Comparison of ENCODE assay signal across 11 mouse cellular contexts in genomic region chr17:5323746-5324145, GRCm38 (mm10).
DNase-seq lines count a peak whose midpoint lies in the region; ATAC-seq and TF ChIP-seq lines count a peak whose summit lies in the region.
"Had no signal": no experiment of that assay in that cellular context is flagged by ENCODE, and none has a peak within 500 bp of the region (broad histone marks: within the 10 kb centered on the region; RNA-seq: fewer than 3 reads in every experiment).

No protein-coding gene starts in this region.

- peak; percentile 34 for DNase-seq in hindbrain, embryonic 11.5 days (ENCODE audit: low spot score)
- no peak for DNase-seq in hindbrain, postnatal 0 days (ENCODE audit: low spot score)
- no peak for DNase-seq in frontal cortex, postnatal 14 days (ENCODE audit: low spot score in 2 of 2)
- no peak for DNase-seq in cerebellum, adult 8-10 months
- DNase-seq: layer of hippocampus, adult 9-11 months; right cerebral cortex, postnatal 14 days; thymus, postnatal 4 days had no signal

- H3K27ac ChIP-seq in hindbrain, embryonic 11.5 days (ENCODE audit: low read depth, low read length) = peak overlapping the region; percentile 17; the same call in 1 of the 2 replicates
- no peak overlapping the region for H3K27ac ChIP-seq in hindbrain, postnatal 0 days
- peak overlapping the region; percentile 61 for H3K27ac ChIP-seq in midbrain, embryonic 12.5 days (replicated peaks)
- no peak overlapping the region for H3K27ac ChIP-seq in midbrain, embryonic 16.5 days (ENCODE audit: low read length)
- peak overlapping the region; percentile 90 for H3K27ac ChIP-seq in heart, embryonic 16.5 days (ENCODE audit: low read length)
- peak overlapping the region; percentile 68 for H3K27ac ChIP-seq in stomach, embryonic 15.5 days

- H3K27me3 ChIP-seq in hindbrain, embryonic 11.5 days (ENCODE audit: control insufficient read depth, insufficient read depth, low read length) = peaks cover 3% of the 10 kb centered on the region
- H3K27me3 ChIP-seq in hindbrain, postnatal 0 days (ENCODE audit: insufficient read depth, low read length) = no peaks in the 10 kb centered on the region
- H3K27me3 ChIP-seq in midbrain, embryonic 12.5 days = 0 out of 2 replicates have a peak, but pooled peaks cover 4% of the 10 kb centered on the region
- H3K27me3 ChIP-seq in midbrain, embryonic 16.5 days (ENCODE audit: control insufficient read depth, insufficient read depth, low read depth, low read length) = no peaks in the 10 kb centered on the region
- no peaks in the 10 kb centered on the region for H3K27me3 ChIP-seq in heart, embryonic 16.5 days (ENCODE audit: control insufficient read depth, insufficient read depth, low read length)
- no peaks in the 10 kb centered on the region for H3K27me3 ChIP-seq in stomach, embryonic 15.5 days (replicated peaks)

- H3K9me3 ChIP-seq in hindbrain, embryonic 11.5 days (ENCODE audit: control insufficient read depth, low read length) = no peaks in the 10 kb centered on the region
- no peaks in the 10 kb centered on the region for H3K9me3 ChIP-seq in hindbrain, postnatal 0 days (ENCODE audit: low read length)
- H3K9me3 ChIP-seq in midbrain, embryonic 12.5 days = no peaks in the 10 kb centered on the region
- H3K9me3 ChIP-seq in midbrain, embryonic 16.5 days (replicated peaks; ENCODE audit: control insufficient read depth, low read length, poor library complexity, severe bottlenecking) = no peaks in the 10 kb centered on the region
- H3K9me3 ChIP-seq in heart, embryonic 16.5 days (replicated peaks; ENCODE audit: control insufficient read depth, low read length) = no peaks in the 10 kb centered on the region
- H3K9me3 ChIP-seq in stomach, embryonic 15.5 days = no peaks in the 10 kb centered on the region

- ATAC-seq in hindbrain, embryonic 11.5 days (ENCODE audit: low FRiP score) = no peak
- no peak for ATAC-seq in hindbrain, postnatal 0 days
- ATAC-seq in midbrain, embryonic 12.5 days (ENCODE audit: low FRiP score, low read depth) = no peak
- ATAC-seq in midbrain, embryonic 16.5 days = no peak
- no peak for ATAC-seq in heart, embryonic 16.5 days (replicated peaks; ENCODE audit: extremely low read depth, insufficient read depth, low FRiP score)
- no peak for ATAC-seq in stomach, embryonic 15.5 days (ENCODE audit: insufficient read depth, low FRiP score, low read depth)

- peaks cover 2% of the 10 kb centered on the region; the same call in 1 of the 2 replicates for H3K36me3 ChIP-seq in hindbrain, embryonic 11.5 days (ENCODE audit: control insufficient read depth, insufficient read depth, low read length)
- peaks cover 29% of the 10 kb centered on the region for H3K36me3 ChIP-seq in hindbrain, postnatal 0 days (ENCODE audit: insufficient read depth, low read length)
- H3K36me3 ChIP-seq in midbrain, embryonic 12.5 days = peaks cover 50% of the 10 kb centered on the region
- peaks cover 13% of the 10 kb centered on the region; the same call in 1 of the 2 replicates for H3K36me3 ChIP-seq in midbrain, embryonic 16.5 days (ENCODE audit: control insufficient read depth, insufficient read depth, low read length)
- H3K36me3 ChIP-seq in heart, embryonic 16.5 days (ENCODE audit: control insufficient read depth, insufficient read depth) = peaks cover 31% of the 10 kb centered on the region
- H3K36me3 ChIP-seq in stomach, embryonic 15.5 days = peaks cover 15% of the 10 kb centered on the region; the same call in 1 of the 2 replicates

- no peak overlapping the region for H3K9ac ChIP-seq in hindbrain, embryonic 11.5 days (ENCODE audit: low read depth, low read length)
- no peak overlapping the region for H3K9ac ChIP-seq in hindbrain, postnatal 0 days (replicated peaks; ENCODE audit: low read length)
- H3K9ac ChIP-seq in midbrain, embryonic 12.5 days (replicated peaks) = no peak overlapping the region
- H3K9ac ChIP-seq in midbrain, embryonic 16.5 days (ENCODE audit: low read depth, low read length) = no peak overlapping the region
- peak overlapping the region; percentile 26; the same call in 1 of the 2 replicates for H3K9ac ChIP-seq in heart, embryonic 16.5 days (ENCODE audit: low read length)
- no peak overlapping the region for H3K9ac ChIP-seq in stomach, embryonic 15.5 days

- H3K4me2 ChIP-seq in hindbrain, embryonic 11.5 days (replicated peaks; ENCODE audit: low read depth, low read length) = no peak overlapping the region
- no peak overlapping the region for H3K4me2 ChIP-seq in hindbrain, postnatal 0 days (ENCODE audit: low read depth, low read length)
- no peak overlapping the region for H3K4me2 ChIP-seq in midbrain, embryonic 12.5 days (replicated peaks)
- no peak overlapping the region for H3K4me2 ChIP-seq in midbrain, embryonic 16.5 days (ENCODE audit: low read length)
- H3K4me2 ChIP-seq in heart, embryonic 16.5 days (ENCODE audit: low read depth, low read length) = no peak overlapping the region; the same call in 1 of the 2 replicates
- H3K4me2 ChIP-seq in stomach, embryonic 15.5 days = no peak overlapping the region

- H3K4me3 ChIP-seq in hindbrain, embryonic 11.5 days (ENCODE audit: low read depth, low read length) = no peak overlapping the region
- no peak overlapping the region for H3K4me3 ChIP-seq in hindbrain, postnatal 0 days (ENCODE audit: low read length)
- H3K4me3 ChIP-seq in midbrain, embryonic 12.5 days = no peak overlapping the region
- H3K4me3 ChIP-seq in midbrain, embryonic 16.5 days (ENCODE audit: low read depth, low read length) = no peak overlapping the region
- H3K4me3 ChIP-seq in heart, embryonic 16.5 days (ENCODE audit: low read length) = no peak overlapping the region
- no peak overlapping the region for H3K4me3 ChIP-seq in stomach, embryonic 15.5 days (replicated peaks)

- H3K4me1 ChIP-seq in hindbrain, embryonic 11.5 days (replicated peaks; ENCODE audit: control insufficient read depth, insufficient read depth, low read length) = peaks cover 9% of the 10 kb centered on the region
- no peaks in the 10 kb centered on the region; the same call in 1 of the 2 replicates for H3K4me1 ChIP-seq in hindbrain, postnatal 0 days (ENCODE audit: insufficient read depth, low read length)
- H3K4me1 ChIP-seq in midbrain, embryonic 12.5 days = peaks cover 33% of the 10 kb centered on the region
- H3K4me1 ChIP-seq in midbrain, embryonic 16.5 days (ENCODE audit: control insufficient read depth, insufficient read depth, low read length) = peaks cover 15% of the 10 kb centered on the region
- peaks cover 41% of the 10 kb centered on the region for H3K4me1 ChIP-seq in heart, embryonic 16.5 days (ENCODE audit: control insufficient read depth, insufficient read depth, low read length)
- H3K4me1 ChIP-seq in stomach, embryonic 15.5 days = peaks cover 30% of the 10 kb centered on the region

- 11% methylated on average over 1 of the region's 1 CpGs for WGBS in hindbrain, embryonic 11.5 days
- 4% methylated on average over 1 of the region's 1 CpGs for WGBS in hindbrain, postnatal 0 days
- 17% methylated on average over 1 of the region's 1 CpGs for WGBS in midbrain, embryonic 12.5 days
- WGBS in midbrain, embryonic 16.5 days = 17% methylated on average over 1 of the region's 1 CpGs
- WGBS in heart, embryonic 16.5 days = 11% methylated on average over 1 of the region's 1 CpGs
- 19% methylated on average over 1 of the region's 1 CpGs for WGBS in stomach, embryonic 15.5 days

- TF ChIP-seq CTCF in hindbrain, postnatal 0 days (IDR thresholded peaks at IDR 0.05; ENCODE audit: low read depth) = no peak

Comparison
In these comparisons a context has a peak if more than half of its experiments do, and no peak if none do; other contexts are left out.
1. H3K27ac ChIP-seq: peak in hindbrain, embryonic 11.5 days (single experiment), midbrain, embryonic 12.5 days (single experiment), heart, embryonic 16.5 days (single experiment) and stomach, embryonic 15.5 days (single experiment); none in hindbrain, postnatal 0 days (single experiment) and midbrain, embryonic 16.5 days (single experiment).